Mouse (Mus musculus) liver, embryonic 15.5 days (tissue): ENCODE measurements around the gene Fggy. TPM values are rescaled to one million over a fixed set of nuclear protein-coding genes. Genes with fewer than 3 reads are reported as not detected.
A peak's percentile ranks its signal among the peaks of the same experiment; 100 is the strongest.

ENCODE experiments used
- ATAC-seq: fragments of 200-750 bp; cut with Nextera tagmentation; 2 replicates; pipeline ENCODE4 v1.8.0; 2017; ENCODE audit warnings: moderate number of reproducible peaks, mild to moderate bottlenecking, moderate library complexity; ENCODE audit not compliant: insufficient read depth
- H3K27ac ChIP-seq: fragments of 300-500 bp; sonication (generic); replicated peaks from 2 replicates; pipeline ENCODE4 v1.5.1; 2015; ENCODE audit warnings: mild to moderate bottlenecking, inconsistent platforms
- H3K27me3 ChIP-seq: fragments of 300-500 bp; sonication (generic); 2 replicates; pipeline ENCODE4 v1.6.1; 2015; ENCODE audit warnings: mild to moderate bottlenecking, inconsistent platforms
- H3K36me3 ChIP-seq: fragments of 300-500 bp; sonication (generic); replicated peaks from 2 replicates; pipeline ENCODE4 v1.6.1; 2015; ENCODE audit warnings: moderate library complexity, mild to moderate bottlenecking, inconsistent platforms
- H3K4me1 ChIP-seq: fragments of 300-500 bp; sonication (generic); replicated peaks from 2 replicates; pipeline ENCODE4 v1.6.1; 2015; ENCODE audit warnings: inconsistent platforms
- H3K4me2 ChIP-seq: fragments of 300-500 bp; sonication (generic); 2 replicates; pipeline ENCODE4 v1.6.1; 2015; ENCODE audit warnings: moderate library complexity, mild to moderate bottlenecking, inconsistent platforms
- H3K4me3 ChIP-seq: fragments of 300-500 bp; sonication (generic); replicated peaks from 2 replicates; pipeline ENCODE4 v1.5.1; 2015; ENCODE audit warnings: mild to moderate bottlenecking, inconsistent platforms
- H3K9ac ChIP-seq: fragments of 300-500 bp; sonication (generic); 2 replicates; pipeline ENCODE4 v1.6.1; 2015; ENCODE audit warnings: moderate library complexity, mild to moderate bottlenecking, inconsistent platforms
- H3K9me3 ChIP-seq: fragments of 300-500 bp; sonication (generic); replicated peaks from 2 replicates; pipeline ENCODE4 v1.6.1; 2016; ENCODE audit warnings: inconsistent platforms
- WGBS: fragments of 180-500 bp; shearing (Covaris S2); methylation state at CpG from one replicate; pipeline ENCODE4 v1.1.7; 2015; ENCODE audit warnings: mixed read lengths; ENCODE audit not compliant: insufficient replicate concordance; 5-methylcytosine and 5-hydroxymethylcytosine counted together
- polyA plus RNA-seq: library from polyadenylated mRNA; unstranded; fragments of >200 nt; fragmentation: Nextera tagmentation; extraction: Ambion mirVana; gene quantifications from 2 replicates; pipeline ENCODE4 v1.2.1, GENCODE M21; 2015

The Fggy gene
- polyA plus RNA-seq, 1 experiment from 2014 or later, result 31.6 TPM

- H3K27ac ChIP-seq, result no peak overlapping the region
- H3K9ac ChIP-seq, result no peak overlapping the region
- no peaks in the 10 kb centered on the region for H3K36me3 ChIP-seq
- WGBS, result 32% methylated on average over 16 of the region's 16 CpGs
- peak overlapping the region; percentile 64 for H3K4me2 ChIP-seq
- H3K9me3 ChIP-seq, result no peaks in the 10 kb centered on the region
- H3K27me3 ChIP-seq, result no peaks in the 10 kb centered on the region
- peak; percentile 22 for ATAC-seq
- H3K4me3 ChIP-seq, result peak overlapping the region; percentile 42
- H3K4me1 ChIP-seq, result peaks cover 4% of the 10 kb centered on the region; the same call in 1 of the 2 replicates
Observed at GRCm38 (mm10) chr4:95556663-95557332, 509 bp upstream of the Fggy start.

GRCm38 (mm10) chr4:95558271-95558888 is 1.1 kb downstream of the Fggy start:
- H3K27ac ChIP-seq, result no peak overlapping the region

GRCm38 (mm10) chr4:95571621-95572020 is 14.3 kb downstream of the Fggy start:
- no peak for ATAC-seq
- WGBS, result 52% methylated on average over 3 of the region's 3 CpGs
- no peaks in the 10 kb centered on the region for H3K36me3 ChIP-seq
- no peak overlapping the region for H3K4me2 ChIP-seq
- H3K9me3 ChIP-seq, result no peaks in the 10 kb centered on the region
- no peaks in the 10 kb centered on the region for H3K27me3 ChIP-seq
- no peak overlapping the region for H3K4me3 ChIP-seq
- no peak overlapping the region for H3K27ac ChIP-seq
- H3K9ac ChIP-seq, result no peak overlapping the region
- H3K4me1 ChIP-seq, result no peaks in the 10 kb centered on the region

More at GRCm38 (mm10) chr4:95558271-95558888, 1.1 kb downstream of the Fggy start:
- 66% methylated on average over 4 of the region's 4 CpGs for WGBS
- Histone ChIP-seq H3K4me3 (no peak overlapping the region), H3K27me3 (no peaks in the 10 kb centered on the region), H3K9me3 (no peaks in the 10 kb centered on the region), H3K4me1 (peaks cover 4% of the 10 kb centered on the region; the same call in 1 of the 2 replicates), H3K36me3 (no peaks in the 10 kb centered on the region), H3K9ac (no peak overlapping the region), H3K4me2 (no peak overlapping the region)
- ATAC-seq, result no peak

- Histone ChIP-seq H3K9ac (no peak overlapping the region), H3K27ac (no peak overlapping the region), H3K27me3 (no peaks in the 10 kb centered on the region), H3K4me1 (0 out of 2 replicates have a peak, but pooled peaks cover under 1% of the 10 kb centered on the region), H3K9me3 (no peaks in the 10 kb centered on the region), H3K4me2 (no peak overlapping the region), H3K36me3 (no peaks in the 10 kb centered on the region), H3K4me3 (no peak overlapping the region)
- no peak for ATAC-seq
Observed at GRCm38 (mm10) chr4:95573704-95574103, 16.4 kb downstream of the Fggy start.

GRCm38 (mm10) chr4:95575411-95575911 is 18.2 kb downstream of the Fggy start:
- 68% methylated on average over 3 of the region's 3 CpGs for WGBS
- H3K27me3 ChIP-seq, result no peaks in the 10 kb centered on the region
- H3K36me3 ChIP-seq, result no peaks in the 10 kb centered on the region
- no peak overlapping the region for H3K4me2 ChIP-seq
- H3K9ac ChIP-seq, result no peak overlapping the region
- H3K27ac ChIP-seq, result no peak overlapping the region
- no peaks in the 10 kb centered on the region for H3K9me3 ChIP-seq
- H3K4me1 ChIP-seq, result 0 out of 2 replicates have a peak, but pooled peaks cover 2% of the 10 kb centered on the region
- no peak overlapping the region for H3K4me3 ChIP-seq
- no peak for ATAC-seq

GRCm38 (mm10) chr4:95579183-95579582 is 21.9 kb downstream of the Fggy start:
- peak overlapping the region; percentile 33; the same call in 1 of the 2 replicates for H3K4me2 ChIP-seq
- peak overlapping the region; percentile 30; the same call in 1 of the 2 replicates for H3K4me3 ChIP-seq
- no peaks in the 10 kb centered on the region for H3K9me3 ChIP-seq
- H3K27ac ChIP-seq, result 0 out of 2 replicates have a peak overlapping the region, but pooled peaks have one; percentile 29
- no peak overlapping the region for H3K9ac ChIP-seq
- no peaks in the 10 kb centered on the region for H3K27me3 ChIP-seq
- peak; percentile 51; the same call in 1 of the 2 replicates for ATAC-seq
- H3K4me1 ChIP-seq, result 0 out of 2 replicates have a peak, but pooled peaks cover 2% of the 10 kb centered on the region
- H3K36me3 ChIP-seq, result no peaks in the 10 kb centered on the region
- 60% methylated on average over 5 of the region's 5 CpGs for WGBS

- H3K9me3 ChIP-seq, result no peaks in the 10 kb centered on the region
- no peaks in the 10 kb centered on the region; the same call in 1 of the 2 replicates for H3K4me1 ChIP-seq
- no peak overlapping the region for H3K27ac ChIP-seq
- no peaks in the 10 kb centered on the region for H3K36me3 ChIP-seq
- ATAC-seq, result no peak
- no peak overlapping the region for H3K4me3 ChIP-seq
- no peak overlapping the region for H3K9ac ChIP-seq
- WGBS, result 58% methylated on average over 4 of the region's 4 CpGs
- H3K4me2 ChIP-seq, result no peak overlapping the region
- H3K27me3 ChIP-seq, result no peaks in the 10 kb centered on the region
Observed at GRCm38 (mm10) chr4:95584107-95584762, 26.9 kb downstream of the Fggy start.

- no peak overlapping the region for H3K4me3 ChIP-seq
- no peak overlapping the region for H3K4me2 ChIP-seq
- WGBS, result 47% methylated on average over 4 of the region's 4 CpGs
- no peaks in the 10 kb centered on the region for H3K36me3 ChIP-seq
- no peak overlapping the region for H3K27ac ChIP-seq
- H3K27me3 ChIP-seq, result no peaks in the 10 kb centered on the region
- H3K4me1 ChIP-seq, result no peaks in the 10 kb centered on the region; the same call in 1 of the 2 replicates
- H3K9ac ChIP-seq, result no peak overlapping the region
- ATAC-seq, result no peak
- H3K9me3 ChIP-seq, result no peaks in the 10 kb centered on the region
Observed at GRCm38 (mm10) chr4:95586274-95587001, 29.1 kb downstream of the Fggy start.

GRCm38 (mm10) chr4:95588722-95589283 is 31.5 kb downstream of the Fggy start:
- no peaks in the 10 kb centered on the region for H3K9me3 ChIP-seq
- no peaks in the 10 kb centered on the region; the same call in 1 of the 2 replicates for H3K4me1 ChIP-seq
- H3K4me3 ChIP-seq, result no peak overlapping the region
- no peak overlapping the region for H3K27ac ChIP-seq
- H3K4me2 ChIP-seq, result no peak overlapping the region
- ATAC-seq, result no peak
- H3K27me3 ChIP-seq, result no peaks in the 10 kb centered on the region
- H3K36me3 ChIP-seq, result no peaks in the 10 kb centered on the region
- no peak overlapping the region for H3K9ac ChIP-seq
- 62% methylated on average over 2 of the region's 2 CpGs for WGBS

GRCm38 (mm10) chr4:95590878-95591277 is 33.6 kb downstream of the Fggy start:
- H3K4me2 ChIP-seq, result no peak overlapping the region
- H3K27me3 ChIP-seq, result no peaks in the 10 kb centered on the region
- H3K9ac ChIP-seq, result no peak overlapping the region
- no peak overlapping the region for H3K4me3 ChIP-seq
- WGBS, result 45% methylated on average over 3 of the region's 3 CpGs
- no peaks in the 10 kb centered on the region for H3K36me3 ChIP-seq
- H3K27ac ChIP-seq, result no peak overlapping the region
- H3K9me3 ChIP-seq, result no peaks in the 10 kb centered on the region
- ATAC-seq, result no peak
- no peaks in the 10 kb centered on the region for H3K4me1 ChIP-seq
